Mouse (Mus musculus) brain, embryonic 14.5 days (tissue): ENCODE results near the gene St3gal5.

Experiments used
- CTCF ChIP-seq: fragments of 200-500 bp; IDR thresholded peaks from 2 replicates; pipeline ENCODE4 v1.5.1; 2012; ENCODE audit warnings: inconsistent platforms, mild to moderate bottlenecking, moderate library complexity, borderline replicate concordance; ENCODE audit not compliant: insufficient read depth, insufficient read length; ENCODE audit errors: extremely low read depth
- POLR2A ChIP-seq: fragments of 200-500 bp; IDR thresholded peaks from 2 replicates; pipeline ENCODE4 v1.6.1; 2012; ENCODE audit warnings: mild to moderate bottlenecking, inconsistent platforms, borderline replicate concordance; ENCODE audit not compliant: poor library complexity, insufficient read depth, insufficient read length, severe bottlenecking; ENCODE audit errors: extremely low read depth

DNA sequence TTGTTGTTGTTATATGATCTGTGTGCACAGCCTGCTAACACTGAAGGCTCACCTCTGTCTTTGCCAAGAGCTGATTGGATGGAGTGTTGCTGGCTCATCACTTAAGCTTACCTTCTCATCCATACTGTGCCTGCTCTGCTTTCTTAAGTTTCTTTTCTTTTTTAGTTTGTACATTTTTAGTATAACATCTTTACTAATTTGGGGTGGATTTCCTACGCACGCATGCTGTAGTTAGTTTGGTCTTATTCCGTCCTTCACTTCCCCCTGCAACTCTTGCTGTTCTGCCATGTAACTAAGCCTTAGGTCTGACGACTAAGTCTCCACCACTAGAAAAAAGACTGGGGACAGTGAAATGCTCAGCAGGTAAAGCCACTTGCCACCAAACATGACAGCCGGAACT is 48.7 kb upstream of the St3gal5 start:
- no peak for TF ChIP-seq CTCF
- no peak for TF ChIP-seq POLR2A
